In genomic region chr4:104718973-104719795, GRCm38 (mm10) we compare ENCODE assay signal across 8 mouse cellular contexts. TPM values are rescaled to one million over a fixed set of nuclear protein-coding genes. Genes with fewer than 3 reads are reported as not detected.
DNase-seq lines count a peak whose midpoint lies in the region; ATAC-seq and TF ChIP-seq lines count a peak whose summit lies in the region.

No protein-coding gene starts in this region.

- peak; percentile 71 for DNase-seq in adrenal gland, postnatal 14 days
- DNase-seq in hindbrain, embryonic 14.5 days (ENCODE audit: low spot score): peak; percentile 48
- no peak for DNase-seq in midbrain, embryonic 11.5 days (ENCODE audit: low spot score, missing footprints)
- DNase-seq in urinary bladder, postnatal 14 days (ENCODE audit: low spot score): no peak

- peak; percentile 81 for ATAC-seq in intestine, embryonic 15.5 days
- no peak; the same call in 1 of the 2 replicates for ATAC-seq in intestine, postnatal 0 days
- ATAC-seq in hindbrain, embryonic 14.5 days (ENCODE audit: low FRiP score): peak; percentile 61; the same call in 1 of the 2 replicates
- ATAC-seq in midbrain, embryonic 11.5 days (ENCODE audit: low FRiP score): peak; percentile 70
- no peak for ATAC-seq in erythroblast, adult 5-6 weeks (replicated peaks; ENCODE audit: low FRiP score, poor library complexity, severe bottlenecking)
- no peak for ATAC-seq in liver, embryonic 12.5 days

- no peaks in the 10 kb centered on the region for H3K36me3 ChIP-seq in intestine, embryonic 15.5 days
- peaks cover 4% of the 10 kb centered on the region; the same call in 1 of the 2 replicates for H3K36me3 ChIP-seq in intestine, postnatal 0 days (ENCODE audit: control insufficient read depth, insufficient read depth)
- peaks cover 4% of the 10 kb centered on the region; the same call in 1 of the 2 replicates for H3K36me3 ChIP-seq in hindbrain, embryonic 14.5 days (replicated peaks; ENCODE audit: control insufficient read depth, insufficient read depth)
- no peaks in the 10 kb centered on the region for H3K36me3 ChIP-seq in midbrain, embryonic 11.5 days (ENCODE audit: control insufficient read depth, insufficient read depth, low read length)
- H3K36me3 ChIP-seq in liver, embryonic 12.5 days: no peaks in the 10 kb centered on the region

- no peaks in the 10 kb centered on the region for H3K9me3 ChIP-seq in intestine, embryonic 15.5 days
- H3K9me3 ChIP-seq in intestine, postnatal 0 days (ENCODE audit: control insufficient read depth): no peaks in the 10 kb centered on the region
- H3K9me3 ChIP-seq in hindbrain, embryonic 14.5 days (ENCODE audit: control insufficient read depth, low read length): no peaks in the 10 kb centered on the region
- H3K9me3 ChIP-seq in midbrain, embryonic 11.5 days (ENCODE audit: control insufficient read depth, low read length): no peaks in the 10 kb centered on the region
- no peaks in the 10 kb centered on the region for H3K9me3 ChIP-seq in liver, embryonic 12.5 days (replicated peaks)

- 0 out of 2 replicates have a peak overlapping the region, but pooled peaks have one; percentile 14 for H3K4me2 ChIP-seq in intestine, embryonic 15.5 days (replicated peaks)
- H3K4me2 ChIP-seq in intestine, postnatal 0 days (replicated peaks; ENCODE audit: low read depth): no peak overlapping the region
- no peak overlapping the region for H3K4me2 ChIP-seq in hindbrain, embryonic 14.5 days (replicated peaks)
- H3K4me2 ChIP-seq in midbrain, embryonic 11.5 days: no peak overlapping the region
- no peak overlapping the region for H3K4me2 ChIP-seq in liver, embryonic 12.5 days

- WGBS in intestine, embryonic 15.5 days: 49% methylated on average over 13 of the region's 13 CpGs
- 37% methylated on average over 13 of the region's 13 CpGs for WGBS in intestine, postnatal 0 days
- WGBS in hindbrain, embryonic 14.5 days: 20% methylated on average over 13 of the region's 13 CpGs
- 50% methylated on average over 13 of the region's 13 CpGs for WGBS in midbrain, embryonic 11.5 days
- WGBS in liver, embryonic 12.5 days (ENCODE audit: insufficient replicate concordance): 65% methylated on average over 13 of the region's 13 CpGs

- H3K27ac ChIP-seq in intestine, embryonic 15.5 days: no peak overlapping the region
- H3K27ac ChIP-seq in intestine, postnatal 0 days (ENCODE audit: low read depth, low read length): no peak overlapping the region
- peak overlapping the region; percentile 67 for H3K27ac ChIP-seq in hindbrain, embryonic 14.5 days
- 0 out of 2 replicates have a peak overlapping the region, but pooled peaks have one; percentile 25 for H3K27ac ChIP-seq in midbrain, embryonic 11.5 days (ENCODE audit: low read depth, low read length)
- no peak overlapping the region for H3K27ac ChIP-seq in liver, embryonic 12.5 days

- H3K4me1 ChIP-seq in intestine, embryonic 15.5 days (replicated peaks): 0 out of 2 replicates have a peak, but pooled peaks cover 9% of the 10 kb centered on the region
- H3K4me1 ChIP-seq in intestine, postnatal 0 days (replicated peaks; ENCODE audit: control insufficient read depth, insufficient read depth, low read length): peaks cover 9% of the 10 kb centered on the region
- peaks cover 32% of the 10 kb centered on the region for H3K4me1 ChIP-seq in hindbrain, embryonic 14.5 days (replicated peaks; ENCODE audit: control insufficient read depth, insufficient read depth, low read length)
- peaks cover 10% of the 10 kb centered on the region; the same call in 1 of the 2 replicates for H3K4me1 ChIP-seq in midbrain, embryonic 11.5 days (ENCODE audit: control insufficient read depth, insufficient read depth, low read length)
- 0 out of 2 replicates have a peak, but pooled peaks cover 7% of the 10 kb centered on the region for H3K4me1 ChIP-seq in liver, embryonic 12.5 days

- no peak for TF ChIP-seq CTCF in intestine, postnatal 0 days (IDR thresholded peaks at IDR 0.05; ENCODE audit: low read depth)

- no peaks in the 10 kb centered on the region for H3K27me3 ChIP-seq in intestine, embryonic 15.5 days (replicated peaks)
- no peaks in the 10 kb centered on the region for H3K27me3 ChIP-seq in intestine, postnatal 0 days (replicated peaks; ENCODE audit: control insufficient read depth, insufficient read depth, low read length)
- no peaks in the 10 kb centered on the region for H3K27me3 ChIP-seq in hindbrain, embryonic 14.5 days (ENCODE audit: control insufficient read depth, insufficient read depth, low read length)
- no peaks in the 10 kb centered on the region; the same call in 1 of the 2 replicates for H3K27me3 ChIP-seq in midbrain, embryonic 11.5 days (ENCODE audit: control insufficient read depth, insufficient read depth, low read length)
- no peaks in the 10 kb centered on the region for H3K27me3 ChIP-seq in liver, embryonic 12.5 days (replicated peaks)

- no peak overlapping the region for H3K9ac ChIP-seq in intestine, embryonic 15.5 days
- no peak overlapping the region for H3K9ac ChIP-seq in intestine, postnatal 0 days (ENCODE audit: low read depth, low read length)
- H3K9ac ChIP-seq in hindbrain, embryonic 14.5 days: no peak overlapping the region
- H3K9ac ChIP-seq in midbrain, embryonic 11.5 days (ENCODE audit: low read length): no peak overlapping the region
- no peak overlapping the region for H3K9ac ChIP-seq in liver, embryonic 12.5 days

- no peak overlapping the region for H3K4me3 ChIP-seq in intestine, embryonic 15.5 days (replicated peaks)
- H3K4me3 ChIP-seq in intestine, postnatal 0 days (ENCODE audit: low read depth, low read length): no peak overlapping the region
- no peak overlapping the region for H3K4me3 ChIP-seq in hindbrain, embryonic 14.5 days (replicated peaks; ENCODE audit: low read length)
- H3K4me3 ChIP-seq in midbrain, embryonic 11.5 days (ENCODE audit: low read depth, low read length): no peak overlapping the region
- H3K4me3 ChIP-seq in liver, embryonic 12.5 days: no peak overlapping the region

RNA-seq across cellular contexts. Expression of gene C8b, which starts 46.9 kb away (rescaled TPM):
- polyA plus RNA-seq in intestine, embryonic 15.5 days (2015; fragmentation: Nextera tagmentation; extraction: Ambion mirVana): 0.52 and 0.81 TPM in 2 replicates
- 2.9 and 3.0 TPM in 2 replicates for polyA plus RNA-seq in intestine, postnatal 0 days (2015; fragmentation: Nextera tagmentation; extraction: Ambion mirVana)
- total RNA-seq in adrenal gland, postnatal 14 days (2021): 0.45 and 21.9 TPM in 2 replicates
- 0.23 and 0.28 TPM in 2 replicates for polyA plus RNA-seq in hindbrain, embryonic 14.5 days (2014; fragmentation: Nextera tagmentation; extraction: Ambion mirVana)
- polyA plus RNA-seq in midbrain, embryonic 11.5 days (2014; fragmentation: Nextera tagmentation; extraction: Ambion mirVana): not detected in 2 replicates
- total RNA-seq in erythroblast, adult 5-6 weeks (2015; ENCODE audit: low replicate concordance): not detected in 2 replicates
- not detected in 2 replicates for total RNA-seq in erythroblast, adult 5-6 weeks (2017; ENCODE audit: low replicate concordance)
- 5.3 and 5.7 TPM in 2 replicates for polyA plus RNA-seq in liver, embryonic 12.5 days (2016; fragmentation: Nextera tagmentation; extraction: Ambion mirVana)

Comparison
In these comparisons a context has a peak if more than half of its experiments do, and no peak if none do; other contexts are left out.
1. ATAC-seq: peak in intestine, embryonic 15.5 days (single experiment), hindbrain, embryonic 14.5 days (single experiment) and midbrain, embryonic 11.5 days (single experiment); none in intestine, postnatal 0 days (single experiment), erythroblast, adult 5-6 weeks (single experiment) and liver, embryonic 12.5 days (single experiment).
2. H3K27ac ChIP-seq: peak in hindbrain, embryonic 14.5 days (single experiment) and midbrain, embryonic 11.5 days (single experiment); none in intestine, embryonic 15.5 days (single experiment), intestine, postnatal 0 days (single experiment) and liver, embryonic 12.5 days (single experiment).
3. DNase-seq: peak in adrenal gland, postnatal 14 days (single experiment) and hindbrain, embryonic 14.5 days (single experiment); none in midbrain, embryonic 11.5 days (single experiment) and urinary bladder, postnatal 14 days (single experiment).